Mouse (Mus musculus) layer of hippocampus, adult 8-10 months (tissue): ENCODE results near the gene Nipsnap3b. TPM values are rescaled to one million over a fixed set of nuclear protein-coding genes. Genes with fewer than 3 reads are reported as not detected.

Experiments
- DNase-seq, 2 experiments: peaks; one replicate each; pipeline ENCODE4 v3.0.0; 2022; ENCODE audit warnings: low spot score in 2 of 2
- total RNA-seq, 4 experiments: library from RNA; stranded (reverse); gene quantifications; 2 replicates each; pipeline ENCODE4 v1.2.4; 2022

The Nipsnap3b gene
- 10 to 100 TPM; 11.8 to 19.6 (median 16.5) TPM for total RNA-seq

- peak; percentile 92 to 93 for DNase-seq
Measured at GRCm38 (mm10) chr4:53011732-53012361, at the start of gene Nipsnap3b. Gene Nipsnap3b, plus strand, starts transcription at chr4:53011880.

DNA sequence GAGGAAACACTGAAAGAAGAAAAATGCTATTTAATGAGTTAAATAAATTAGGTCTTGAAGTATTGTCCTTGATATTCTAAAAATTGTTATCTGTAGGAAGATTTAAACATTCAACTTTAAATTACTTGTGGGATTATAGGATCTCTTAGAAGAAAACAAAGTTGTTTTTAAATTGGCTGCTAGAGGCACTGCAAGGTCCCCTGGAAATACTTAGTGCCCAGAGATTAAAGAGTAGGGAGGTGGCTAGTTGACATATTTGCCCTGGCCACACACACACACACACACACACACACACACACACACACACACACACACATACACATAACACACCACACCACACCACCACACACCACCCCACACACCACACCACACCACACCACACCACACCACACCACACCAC, 47.4 kb upstream of the Nipsnap3b start, which contains the start of gene Olfr270:
Olfr270 (plus strand) TSS at position 301 of the 400 bp plus-strand sequence.
- no peak for DNase-seq

DNA sequence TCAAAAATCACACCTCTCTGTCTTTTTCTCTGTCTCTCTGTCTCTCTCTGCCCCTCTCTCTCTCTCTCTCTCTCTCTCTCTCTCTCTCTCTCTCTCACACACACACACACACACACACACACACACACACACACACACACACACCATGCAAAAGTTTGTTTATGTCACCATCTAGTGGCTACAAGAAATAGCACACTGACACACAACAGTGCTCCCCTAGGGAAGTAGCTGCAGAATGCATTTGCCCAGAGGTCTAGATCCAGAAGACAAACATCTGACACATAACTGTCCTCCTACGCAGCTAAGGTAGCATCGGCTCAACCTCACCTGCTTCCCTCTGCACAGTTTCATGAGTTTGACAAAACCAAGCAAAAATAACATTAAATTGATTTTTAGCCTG, 26.5 kb upstream of the Nipsnap3b start:
- no peak for DNase-seq

DNA sequence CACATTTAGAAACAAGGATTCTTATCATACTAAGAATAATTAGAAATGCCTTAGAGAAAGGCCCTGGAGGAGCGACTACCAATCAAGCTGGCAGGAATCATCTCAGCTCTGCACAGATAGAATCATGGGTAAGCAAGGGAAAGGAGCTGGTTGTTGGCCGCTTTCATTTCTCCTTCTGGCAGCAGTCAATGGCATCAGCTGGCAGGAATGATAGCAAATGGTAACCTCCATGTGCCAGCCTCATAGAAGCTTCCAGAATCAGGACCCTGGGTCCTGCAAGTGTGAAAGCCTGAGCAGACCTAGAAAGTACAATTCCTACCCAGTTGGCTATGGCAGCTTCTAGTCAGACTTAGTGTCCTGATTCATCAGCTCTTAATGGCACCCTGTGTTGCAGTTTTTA, 25.4 kb upstream of the Nipsnap3b start:
- DNase-seq, result no peak

- no peak for DNase-seq
Measured at GRCm38 (mm10) chr4:52989248-52989647, 22.4 kb upstream of the Nipsnap3b start, which contains the start of gene Nipsnap3a. Gene Nipsnap3a, plus strand, starts transcription at chr4:52989272.

DNA sequence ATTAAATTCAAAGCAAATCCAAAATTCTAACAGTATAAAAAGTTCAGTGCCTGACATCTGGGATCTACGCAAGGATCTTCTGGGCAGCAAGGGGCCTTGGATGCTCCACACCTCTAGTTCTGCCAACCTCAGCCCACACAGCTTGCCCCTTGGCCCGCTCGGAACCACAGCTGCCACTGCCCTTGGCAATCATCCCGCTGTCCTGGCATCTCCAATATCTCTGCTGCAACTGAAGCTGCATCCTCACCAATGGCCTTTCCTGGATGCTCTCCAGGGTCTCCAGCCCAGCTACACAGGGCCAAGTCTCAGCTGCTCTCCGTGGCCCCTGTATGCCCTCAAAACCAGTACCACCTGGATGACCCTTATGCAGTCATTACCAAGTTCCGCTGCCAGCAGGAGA, 12.2 kb upstream of the Nipsnap3b start:
- no peak for DNase-seq

- DNase-seq, result no peak
Measured at GRCm38 (mm10) chr4:53000154-53000553, 11.5 kb upstream of the Nipsnap3b start.

DNA sequence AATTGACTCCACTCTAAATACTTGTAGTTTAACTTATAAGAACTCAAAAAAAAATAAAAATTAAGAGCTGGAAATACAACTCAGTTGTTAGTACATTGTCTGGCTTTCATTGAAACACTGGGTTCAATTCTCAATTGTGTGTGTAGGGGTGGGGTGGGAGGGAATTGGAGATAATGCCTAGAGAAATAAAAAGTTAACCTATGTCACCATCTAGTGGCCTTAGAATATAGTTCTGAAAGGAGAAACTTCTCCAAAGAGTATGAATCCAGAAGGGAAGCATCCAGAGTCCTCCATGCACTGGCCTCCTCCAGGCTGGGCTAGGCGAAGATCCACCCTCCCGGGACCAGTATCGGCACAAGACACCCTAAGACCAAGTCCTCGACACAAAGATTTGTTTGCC, 2.5 kb upstream of the Nipsnap3b start:
- DNase-seq, result no peak

- DNase-seq, result no peak
Measured at GRCm38 (mm10) chr4:53009871-53010270, 1.8 kb upstream of the Nipsnap3b start.

DNA sequence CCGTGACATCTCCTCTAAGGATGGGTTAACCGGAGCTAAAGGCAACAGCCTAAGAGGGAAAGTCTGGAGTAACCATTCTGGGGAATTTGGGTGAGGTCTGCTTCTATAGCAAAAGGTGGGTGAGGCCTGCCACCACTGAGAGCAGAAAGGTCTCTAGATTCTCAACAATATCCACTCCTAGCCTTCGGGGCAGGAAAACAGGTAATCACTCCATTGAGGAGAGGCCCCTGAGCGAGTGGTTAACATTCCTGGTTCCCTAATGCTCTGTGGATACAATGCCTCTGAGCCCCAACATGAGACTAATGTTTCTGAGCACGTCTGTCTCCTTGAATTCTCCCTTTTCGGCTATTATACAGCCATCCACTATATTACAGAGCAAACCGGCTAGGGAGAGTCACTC, 2.7 kb downstream of the Nipsnap3b start:
- no peak for DNase-seq

DNA sequence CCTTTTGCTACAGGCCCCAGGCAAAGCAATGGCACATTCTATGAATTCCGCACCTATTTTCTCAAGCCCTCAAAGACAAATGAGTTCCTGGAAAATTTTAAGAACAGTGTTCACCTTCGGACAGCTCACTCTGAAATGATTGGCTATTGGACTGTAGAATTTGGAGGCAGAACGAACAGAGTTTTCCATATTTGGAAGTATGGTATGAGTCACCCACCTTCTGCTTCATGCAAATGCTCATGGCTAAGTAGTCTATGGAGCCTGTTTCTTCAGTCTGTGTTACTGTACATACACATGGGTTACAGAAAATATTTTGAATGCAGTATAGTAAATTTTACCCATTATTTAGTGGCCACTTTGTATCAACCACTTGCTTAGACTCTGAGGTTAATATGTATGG, 3.3 kb downstream of the Nipsnap3b start:
- DNase-seq, result no peak

- DNase-seq, result no peak
Measured at GRCm38 (mm10) chr4:53018392-53018791, 6.7 kb downstream of the Nipsnap3b start.

DNA sequence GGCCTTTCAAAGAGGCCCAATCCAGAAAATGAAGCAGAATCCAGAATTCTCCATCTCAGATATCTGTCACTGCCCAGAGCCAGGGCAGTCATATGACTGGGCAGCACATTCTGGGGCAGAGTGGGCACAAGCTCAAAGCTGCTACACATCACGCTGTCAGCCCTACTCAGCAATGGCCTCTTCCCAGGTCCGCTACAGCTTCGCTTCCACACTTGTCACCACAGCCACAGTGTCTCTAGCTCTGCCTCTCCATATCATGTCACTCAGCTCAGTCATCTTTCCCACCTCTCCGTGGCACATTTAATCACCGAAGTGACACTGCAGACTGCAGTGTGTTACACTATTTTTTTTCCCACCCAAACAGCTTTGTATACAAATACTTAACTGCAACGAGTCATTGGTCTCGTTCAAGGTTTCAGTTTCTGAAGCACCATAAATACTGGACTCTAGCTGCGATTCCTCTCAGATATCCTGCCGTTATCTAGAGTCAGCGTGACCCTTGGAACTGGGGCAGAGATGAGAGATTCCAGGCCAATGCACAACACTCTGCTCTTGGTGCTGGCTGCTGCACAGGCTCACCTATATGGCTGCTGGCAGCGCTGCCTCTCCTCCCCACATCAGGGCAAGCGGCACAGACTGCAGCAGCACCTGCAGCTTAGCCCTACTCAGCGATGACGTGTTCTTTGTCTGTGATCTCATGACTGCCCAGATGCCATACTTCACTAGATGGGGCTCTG, 11.7 kb downstream of the Nipsnap3b start:
- DNase-seq, result no peak

DNA sequence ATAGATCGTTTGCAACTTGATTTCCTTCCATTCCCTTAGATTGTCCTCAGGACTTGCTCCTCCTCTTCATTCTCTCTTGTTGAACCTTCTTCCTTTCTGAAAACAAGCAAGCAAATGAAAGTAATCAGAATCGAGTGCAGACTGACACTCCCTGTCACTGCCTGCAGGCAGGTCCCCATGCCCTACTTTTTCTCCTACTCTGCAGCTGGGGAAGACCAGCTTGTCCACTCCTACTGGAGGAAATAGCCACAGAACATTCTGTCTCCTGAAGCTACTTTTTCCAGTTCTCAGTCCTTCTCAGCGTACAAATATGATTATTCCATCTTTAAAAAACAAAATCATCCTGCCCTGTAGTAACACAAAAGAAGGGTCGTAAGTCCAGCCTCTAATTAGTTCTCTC, 12.7 kb downstream of the Nipsnap3b start:
- no peak for DNase-seq

GRCm38 (mm10) chr4:53027811-53028210, 16.1 kb downstream of the Nipsnap3b start:
- DNase-seq, result no peak

DNA sequence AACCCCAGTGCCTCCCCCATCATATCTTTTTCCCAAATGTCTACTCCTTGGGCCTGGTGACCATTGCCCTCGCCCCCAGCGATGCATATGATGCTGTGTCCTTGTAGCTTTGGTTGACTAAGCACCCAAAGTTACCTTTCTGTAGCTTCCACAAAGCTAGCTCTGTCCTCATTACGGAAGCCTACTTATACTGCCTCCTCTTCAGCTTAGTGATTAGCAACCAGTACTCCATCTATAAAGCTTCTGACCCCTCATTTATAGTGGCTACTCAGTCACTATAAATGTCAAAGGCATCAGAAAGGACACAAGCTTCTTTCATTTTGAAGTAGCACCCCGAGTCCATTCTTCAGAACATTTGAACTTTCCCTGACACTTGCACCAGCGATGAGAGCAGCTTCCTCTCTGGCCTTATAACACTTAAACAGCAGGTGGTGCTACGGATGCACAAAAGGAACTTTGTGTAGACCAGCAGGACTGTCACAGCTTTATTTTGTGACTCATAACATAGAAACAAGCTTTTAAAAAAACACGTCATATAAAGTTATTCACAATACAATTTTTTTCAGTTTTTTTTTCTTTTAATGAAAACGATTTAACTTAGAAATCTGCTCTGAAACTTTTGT, 18.8 kb downstream of the Nipsnap3b start:
- peak in 1 of 2 experiments; percentile 23 for DNase-seq

DNA sequence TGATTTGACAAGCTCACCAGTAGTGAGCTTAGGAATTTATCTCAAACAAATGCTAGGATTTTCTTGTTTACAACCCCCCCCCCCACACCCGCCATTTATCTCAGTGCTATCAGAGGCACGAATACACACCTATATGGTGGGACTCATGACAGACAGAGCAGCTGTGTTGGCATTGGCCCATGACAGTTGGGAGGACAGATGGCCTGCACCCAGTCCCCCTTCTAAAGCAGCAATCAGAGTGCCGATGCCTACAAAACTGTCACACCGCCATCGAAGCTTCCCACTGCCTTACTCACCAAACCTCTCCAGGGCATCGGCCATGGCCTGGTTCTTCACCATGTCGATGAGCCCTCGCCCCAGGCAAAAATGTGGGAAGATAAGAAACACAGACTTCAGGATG, 32.1 kb downstream of the Nipsnap3b start:
- peak in 1 of 2 experiments; percentile 48 for DNase-seq

DNA sequence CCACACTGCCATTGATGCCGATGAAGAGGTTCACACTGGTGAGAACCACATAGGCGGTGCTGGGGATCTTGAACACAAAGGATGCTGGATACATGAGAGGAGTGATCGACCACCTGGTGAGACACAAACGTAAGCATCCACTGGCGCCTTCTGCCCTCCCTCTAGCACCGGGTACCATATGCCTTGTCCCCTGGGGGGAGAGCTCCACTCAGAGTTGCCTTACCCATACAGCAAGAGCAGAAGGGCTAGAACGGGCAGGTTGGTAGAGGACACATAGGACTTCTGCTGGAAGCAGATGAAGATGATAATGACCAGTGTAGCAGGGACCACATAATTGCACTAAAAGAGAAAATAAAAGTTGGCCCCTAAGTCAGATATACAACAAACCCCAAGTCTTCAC, 34.1 kb downstream of the Nipsnap3b start:
- no peak for DNase-seq

DNA sequence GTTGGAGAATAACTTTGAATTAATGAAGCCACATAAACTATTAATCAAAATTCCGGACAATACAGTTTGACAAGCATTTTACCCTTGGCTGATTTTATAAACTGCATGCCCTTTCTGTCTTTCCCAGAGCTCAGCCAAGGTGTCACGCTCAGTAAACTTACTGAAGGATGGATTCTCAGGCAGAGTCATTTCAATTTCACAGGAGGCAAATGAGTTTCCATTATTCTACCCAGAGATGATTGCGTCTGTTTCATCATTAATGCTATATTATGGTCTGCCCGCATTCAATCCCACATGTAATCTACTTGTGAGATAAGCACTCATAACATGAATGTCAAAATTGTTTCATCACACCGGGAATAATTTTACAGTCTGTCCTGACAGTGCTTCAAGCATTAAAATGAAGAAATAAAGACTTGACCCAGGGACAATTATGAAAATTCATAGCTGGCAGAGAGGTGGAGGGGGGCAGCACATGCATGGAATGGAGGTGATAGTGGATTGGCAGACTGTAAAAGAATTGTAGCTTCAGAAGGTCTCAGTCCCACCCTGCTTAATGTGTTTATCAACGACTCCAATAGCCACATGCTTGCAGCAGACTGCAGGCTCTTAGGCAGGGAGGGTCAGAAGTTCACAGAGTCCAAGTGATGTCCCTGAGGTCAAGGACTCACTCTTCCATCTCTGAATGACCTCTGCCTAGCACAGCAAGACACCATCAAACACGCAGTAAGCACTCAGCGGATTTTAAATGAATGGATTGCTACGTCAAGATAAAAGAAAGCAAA, 34.8 kb downstream of the Nipsnap3b start:
- no peak for DNase-seq

DNA sequence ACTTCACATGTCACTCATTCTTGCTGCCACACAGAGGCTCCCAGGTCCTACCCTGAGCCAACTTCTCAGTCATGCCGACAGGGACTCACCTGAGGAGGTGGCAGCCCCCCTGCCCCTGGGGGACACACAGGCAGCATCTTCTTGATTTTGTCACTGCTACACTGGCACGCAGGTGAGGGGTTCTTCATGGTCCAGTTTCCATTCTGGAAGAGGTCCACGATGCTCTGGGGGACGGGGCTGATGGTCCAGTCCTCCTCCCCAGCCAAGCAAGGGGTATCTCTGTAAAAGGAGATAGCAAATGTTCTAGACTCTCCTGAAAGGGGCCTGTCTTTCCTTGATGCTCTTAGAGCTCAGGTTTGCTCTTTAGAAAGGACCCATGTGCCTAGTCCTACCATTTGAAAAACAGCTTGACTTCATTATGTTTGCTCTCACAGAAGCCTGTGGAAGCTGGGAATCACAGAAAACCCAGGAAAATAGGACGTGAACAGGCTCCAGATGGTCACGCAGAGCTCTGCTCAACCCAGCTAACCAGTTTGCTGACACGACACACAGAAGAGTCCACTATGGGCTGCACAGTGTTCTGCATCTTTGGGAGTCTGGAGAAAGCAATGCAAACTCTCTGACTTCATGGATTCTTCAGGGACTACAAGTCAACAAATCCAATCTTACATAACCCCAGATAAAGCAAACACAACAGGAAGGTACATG, 50.8 kb downstream of the Nipsnap3b start:
- no peak for DNase-seq
